Mouse (Mus musculus) testis, adult 2 months (tissue): ENCODE measurements around the gene Mrpl38. TPM values are rescaled to one million over a fixed set of nuclear protein-coding genes. Genes with fewer than 3 reads are reported as not detected.
A peak's percentile ranks its signal among the peaks of the same experiment; 100 is the strongest.

Experiments used
- H3K27ac ChIP-seq: fragments of 200-500 bp; 2 replicates; pipeline ENCODE4 v1.5.1; 2012; ENCODE audit warnings: low read depth, low read length; ENCODE audit not compliant: control insufficient read depth, insufficient read depth
- H3K27me3 ChIP-seq: fragments of 200-500 bp; 2 replicates; pipeline ENCODE4 v1.6.1; 2012; ENCODE audit warnings: mild to moderate bottlenecking, low read length, moderate library complexity; ENCODE audit not compliant: control insufficient read depth, insufficient read depth
- H3K36me3 ChIP-seq: fragments of 200-500 bp; 2 replicates; pipeline ENCODE4 v1.6.1; 2012; ENCODE audit warnings: mild to moderate bottlenecking, low read length; ENCODE audit not compliant: control insufficient read depth, insufficient read depth
- H3K4me1 ChIP-seq: fragments of 200-500 bp; 2 replicates; pipeline ENCODE4 v1.6.1; 2012; ENCODE audit warnings: low read length; ENCODE audit not compliant: control insufficient read depth, insufficient read depth
- H3K4me3 ChIP-seq: fragments of 200-500 bp; 2 replicates; pipeline ENCODE4 v1.5.1; 2012; ENCODE audit warnings: low read depth, mild to moderate bottlenecking, low read length, moderate library complexity, mixed read lengths; ENCODE audit not compliant: control insufficient read depth
- CTCF ChIP-seq: fragments of 200-500 bp; IDR thresholded peaks from 2 replicates; pipeline ENCODE4 v1.5.1; 2012; ENCODE audit warnings: low read depth, mild to moderate bottlenecking, inconsistent platforms, low read length, moderate library complexity; ENCODE audit not compliant: control insufficient read depth, insufficient read depth, insufficient replicate concordance
- POLR2A ChIP-seq: fragments of 200-500 bp; IDR thresholded peaks from 2 replicates; pipeline ENCODE4 v1.6.1; 2012; ENCODE audit warnings: low read depth, mild to moderate bottlenecking, inconsistent platforms, low read length, moderate library complexity; ENCODE audit not compliant: control insufficient read depth
- polyA plus RNA-seq: library from polyadenylated mRNA; depleted of rRNA; stranded (reverse); fragments of >200 nt; gene quantifications from 2 replicates; pipeline ENCODE4 v1.2.3, GENCODE M21; 2012

Gene Mrpl38
- polyA plus RNA-seq, 1 experiment: 51.3 TPM

DNA sequence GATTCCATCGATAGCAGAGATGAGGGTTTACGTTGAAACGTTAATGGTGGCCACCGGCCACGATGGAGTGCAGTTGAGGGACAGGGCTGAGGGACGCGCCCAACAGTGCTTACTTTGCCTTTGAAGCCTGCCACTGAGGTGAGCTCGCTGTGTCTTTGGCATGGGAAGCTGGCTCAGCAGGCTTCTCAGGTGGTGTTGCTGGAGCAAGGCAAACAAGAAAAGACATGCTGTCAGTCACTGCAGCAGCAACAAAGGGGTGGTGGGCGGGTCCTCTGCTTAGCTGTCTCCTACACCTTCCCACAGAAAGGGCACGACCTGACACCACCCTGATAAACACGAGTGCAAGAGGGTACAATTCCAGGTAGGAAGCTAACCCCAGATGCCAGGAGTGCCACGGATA, 22.6 kb upstream of the Mrpl38 start:
- Histone ChIP-seq H3K36me3 (peaks cover 5% of the 10 kb centered on the region), H3K27me3 (no peaks in the 10 kb centered on the region), H3K4me3 (no peak overlapping the region), H3K27ac (no peak overlapping the region), H3K4me1 (no peaks in the 10 kb centered on the region)
- no peak for TF ChIP-seq CTCF
- no peak for TF ChIP-seq POLR2A

DNA sequence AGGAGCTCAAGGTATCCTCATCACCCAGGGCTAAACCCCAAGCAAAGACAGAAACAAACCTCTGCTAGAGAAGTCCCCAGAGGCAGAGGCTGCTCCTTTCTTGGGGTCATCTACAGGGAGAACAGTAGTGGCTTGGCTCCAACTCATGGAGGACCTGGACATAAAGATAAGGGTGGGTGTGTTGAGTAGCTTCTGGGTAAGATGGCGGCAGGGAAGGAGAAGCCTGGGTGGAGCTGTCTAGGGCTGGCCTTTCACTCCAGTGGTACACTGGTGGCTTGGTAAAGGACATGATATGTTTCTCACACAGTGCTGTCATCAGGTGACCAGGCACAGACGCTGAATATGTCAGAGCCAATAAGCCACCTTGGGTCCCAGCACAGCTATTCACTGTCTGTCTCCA, 12.3 kb upstream of the Mrpl38 start:
- Histone ChIP-seq H3K27ac (no peak overlapping the region), H3K4me3 (no peak overlapping the region), H3K4me1 (no peaks in the 10 kb centered on the region; the same call in 1 of the 2 replicates), H3K36me3 (peaks cover 3% of the 10 kb centered on the region; the same call in 1 of the 2 replicates), H3K27me3 (no peaks in the 10 kb centered on the region)
- TF ChIP-seq POLR2A (no peak), CTCF (no peak)

DNA sequence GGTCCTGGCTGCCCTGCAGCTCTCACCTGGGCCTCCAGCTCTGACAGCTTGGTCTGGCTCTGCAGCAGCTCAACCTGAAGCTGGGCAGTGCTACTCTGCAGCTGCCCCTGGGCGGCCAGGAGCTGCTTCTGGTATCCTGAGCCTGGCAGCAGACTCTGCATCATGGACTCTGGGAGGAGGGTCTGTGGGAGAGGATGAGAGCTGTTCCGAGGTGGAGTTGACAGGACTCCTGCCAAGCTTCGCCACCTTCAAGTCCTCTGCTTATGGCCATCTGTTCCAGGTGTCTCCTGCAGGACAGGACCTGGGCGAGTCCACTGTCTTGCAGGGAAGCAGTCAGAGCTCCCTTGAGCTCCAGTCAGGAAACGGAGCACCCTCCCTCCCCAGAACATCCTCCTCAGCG, 10.7 kb upstream of the Mrpl38 start:
- Histone ChIP-seq H3K27ac (no peak overlapping the region), H3K4me3 (no peak overlapping the region), H3K36me3 (peaks cover 4% of the 10 kb centered on the region; the same call in 1 of the 2 replicates), H3K4me1 (no peaks in the 10 kb centered on the region), H3K27me3 (no peaks in the 10 kb centered on the region)
- no peak for TF ChIP-seq POLR2A
- TF ChIP-seq CTCF: no peak

DNA sequence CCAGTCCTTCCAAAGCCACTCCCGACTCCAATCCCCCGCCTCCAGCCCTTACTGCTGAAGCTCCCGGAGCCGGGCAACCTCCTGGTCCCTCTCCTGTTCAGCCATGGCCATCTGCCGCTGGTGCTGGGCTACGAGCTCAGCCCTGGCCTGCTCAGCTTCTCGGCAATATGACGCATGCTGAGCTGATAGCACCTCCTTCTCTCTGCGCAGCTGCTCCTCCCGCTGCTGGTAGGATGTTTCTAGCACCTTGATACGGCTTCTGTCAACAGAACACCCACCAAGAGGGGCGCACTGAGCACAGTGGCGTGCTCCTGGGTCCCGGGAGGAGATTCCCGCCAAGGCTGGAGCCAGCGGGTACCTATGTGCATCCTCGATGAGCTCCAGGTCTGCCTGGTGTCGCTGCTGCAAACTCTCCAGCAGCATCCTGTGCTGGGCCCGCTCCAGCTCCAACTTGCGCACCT, 10.1 kb upstream of the Mrpl38 start:
- H3K27me3 ChIP-seq: no peaks in the 10 kb centered on the region

DNA sequence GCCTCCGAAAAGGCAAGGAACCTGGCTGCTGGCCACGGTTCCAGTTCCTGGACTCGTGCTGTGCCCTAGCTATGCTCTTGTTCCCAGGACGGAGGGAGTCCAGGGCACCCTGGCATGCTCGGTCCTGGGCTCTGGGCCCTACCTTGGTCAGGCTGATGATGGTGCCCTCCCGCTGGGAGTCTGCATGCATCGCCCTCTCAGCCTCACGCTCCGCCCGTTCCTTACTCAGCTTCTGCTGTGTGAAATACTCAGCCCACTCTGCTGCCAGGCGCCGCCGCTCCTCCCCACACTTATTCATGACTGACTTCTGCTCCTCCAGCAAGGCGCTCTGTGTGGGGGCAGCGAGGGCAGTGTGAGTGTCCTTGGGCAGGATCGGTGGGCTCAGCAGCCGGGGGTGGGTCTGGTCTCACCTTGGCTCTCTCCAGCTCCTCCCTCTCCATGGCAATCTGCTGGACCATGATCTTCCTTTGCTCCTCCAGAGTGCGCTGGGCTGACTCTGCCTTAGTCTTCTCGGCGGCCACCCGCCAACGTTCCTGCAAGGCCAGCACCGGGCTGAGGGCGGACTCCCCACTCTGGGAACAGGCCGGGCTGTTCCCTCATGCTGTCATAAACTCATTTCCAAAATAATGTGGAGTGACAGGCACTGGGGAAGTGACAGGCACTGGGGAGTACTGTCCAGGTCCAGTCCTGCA, 7.8 kb upstream of the Mrpl38 start:
- peak overlapping the region; percentile 24 for H3K27ac ChIP-seq
- no peak overlapping the region for H3K4me3 ChIP-seq
- no peak for TF ChIP-seq CTCF
- TF ChIP-seq POLR2A: no peak
- peaks cover 7% of the 10 kb centered on the region for H3K36me3 ChIP-seq
- no peaks in the 10 kb centered on the region for H3K27me3 ChIP-seq
- no peaks in the 10 kb centered on the region for H3K4me1 ChIP-seq

More for the DNA sequence above, 10.1 kb upstream of the Mrpl38 start:
- Histone ChIP-seq H3K4me1 (no peaks in the 10 kb centered on the region), H3K4me3 (no peak overlapping the region), H3K27ac (no peak overlapping the region), H3K36me3 (peaks cover 5% of the 10 kb centered on the region; the same call in 1 of the 2 replicates)
- TF ChIP-seq CTCF (no peak), POLR2A (no peak)

DNA sequence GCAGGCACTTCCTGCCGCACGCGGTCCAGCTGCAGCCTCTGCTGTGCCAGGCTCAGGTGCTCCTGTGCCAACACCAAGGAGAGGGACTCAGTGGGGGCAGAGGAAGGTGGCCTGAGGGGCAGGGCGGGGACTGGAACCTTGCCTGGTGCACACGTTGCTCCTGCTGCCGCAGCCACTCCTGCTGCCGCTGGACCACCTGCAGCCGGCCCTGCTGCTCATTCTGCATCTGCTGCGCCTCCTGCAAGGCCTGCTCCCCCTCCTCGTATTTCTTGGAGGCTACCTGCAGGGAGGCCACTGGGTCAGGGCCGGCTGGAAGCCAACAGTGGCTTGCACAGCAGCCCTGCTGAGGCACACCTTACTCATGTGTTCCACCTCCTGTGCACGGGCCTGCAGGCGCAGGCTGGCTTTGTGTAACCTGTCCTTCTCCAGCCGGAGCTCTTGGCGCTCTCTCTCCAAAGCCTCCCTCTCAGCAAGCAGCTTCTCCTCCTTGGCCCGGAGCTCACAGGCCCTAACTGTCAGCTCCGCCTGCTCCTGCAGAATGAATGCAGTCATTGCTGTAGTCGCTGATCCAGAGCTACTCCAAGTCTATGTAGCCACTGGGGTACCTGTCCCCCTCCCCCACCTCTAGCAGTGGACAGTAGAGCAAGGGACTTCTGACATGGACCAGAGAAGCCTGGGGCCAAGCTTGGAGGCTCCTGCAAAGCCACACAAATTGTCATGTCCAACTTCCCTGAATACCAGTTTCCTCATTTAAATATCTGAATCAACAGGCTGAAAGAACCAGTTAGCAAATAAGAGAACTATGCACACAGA, 7.0 kb upstream of the Mrpl38 start:
- peaks cover 7% of the 10 kb centered on the region for H3K36me3 ChIP-seq
- H3K27me3 ChIP-seq: no peaks in the 10 kb centered on the region
- TF ChIP-seq POLR2A: no peak
- TF ChIP-seq CTCF: no peak
- no peak overlapping the region for H3K27ac ChIP-seq
- no peaks in the 10 kb centered on the region for H3K4me1 ChIP-seq
- no peak overlapping the region for H3K4me3 ChIP-seq

DNA sequence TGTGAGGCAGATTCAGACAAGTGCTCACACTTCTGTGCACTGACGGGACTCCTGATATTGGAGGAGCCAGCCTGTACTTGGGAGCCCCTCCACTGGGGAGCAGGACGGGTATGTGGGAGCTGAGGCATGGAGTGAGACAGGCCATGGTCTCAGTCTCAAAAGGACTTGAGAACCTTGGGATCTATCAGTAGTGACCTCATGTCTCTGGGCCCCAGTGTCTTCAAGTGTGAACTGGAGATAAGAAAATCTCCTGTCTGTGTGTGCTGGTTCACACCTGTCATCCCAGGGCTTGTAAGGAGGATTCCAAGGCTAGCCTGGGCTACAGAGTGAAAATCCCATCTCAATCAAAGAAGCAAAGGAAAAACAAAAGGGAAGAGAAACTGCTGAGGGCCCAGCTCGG, 4.8 kb upstream of the Mrpl38 start:
- H3K27ac ChIP-seq: no peak overlapping the region

More for the DNA sequence above, 4.8 kb upstream of the Mrpl38 start:
- H3K36me3 ChIP-seq: peaks cover 7% of the 10 kb centered on the region
- H3K27me3 ChIP-seq: no peaks in the 10 kb centered on the region
- H3K4me1 ChIP-seq: peaks cover 4% of the 10 kb centered on the region
- H3K4me3 ChIP-seq: no peak overlapping the region
- TF ChIP-seq POLR2A: no peak
- TF ChIP-seq CTCF: no peak
